Mouse (Mus musculus): ENCODE data around the gene Creb3l1.

The Creb3l1 gene

GRCm38 (mm10) chr2:92024274-92024672 lies at the start of gene Creb3l1:
TSS of gene Creb3l1 (minus strand) at chr2:92024502.
- DNase-seq = peak; percentile 87 to 90

DNA sequence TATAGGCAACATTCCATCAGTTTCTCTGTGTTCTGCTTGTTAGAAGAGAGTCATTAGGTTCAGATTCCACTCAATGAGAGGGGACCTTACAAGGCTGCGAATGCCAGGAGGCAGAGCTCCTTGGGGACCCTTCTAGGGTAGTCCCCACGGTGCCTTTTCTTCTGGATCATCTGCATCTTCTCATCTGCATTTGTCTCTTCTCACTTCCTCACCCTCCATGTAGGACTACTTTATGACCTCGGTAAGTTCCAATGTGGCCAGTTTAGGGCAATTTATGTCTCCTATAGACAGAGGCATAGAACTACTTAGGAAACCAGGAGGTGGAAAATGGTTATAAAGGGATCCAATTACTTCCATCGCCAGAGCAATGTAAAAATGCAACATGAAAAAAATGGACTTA lies 46.8 kb upstream of the Creb3l1 start:
- DNase-seq = no peak

DNA sequence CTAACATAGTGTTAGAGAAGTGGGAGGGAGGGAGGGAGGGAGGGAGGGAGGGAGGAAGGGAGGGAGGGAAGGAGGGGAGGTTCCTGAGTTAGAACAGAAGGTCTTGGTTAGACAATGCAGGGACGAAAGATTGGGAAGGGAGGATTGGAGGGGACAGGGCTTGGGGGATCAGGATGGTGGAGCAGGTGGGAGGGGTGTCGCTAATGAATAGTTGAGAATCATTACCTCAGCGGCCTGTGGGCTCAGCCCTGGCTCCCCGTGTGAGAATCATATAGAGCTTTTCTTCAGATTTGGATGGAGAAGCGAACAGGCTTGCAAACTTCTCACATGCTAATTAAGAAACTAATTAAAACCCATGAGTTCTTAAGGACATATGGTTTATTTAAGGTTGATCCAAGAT lies 45.3 kb upstream of the Creb3l1 start:
- DNase-seq = no peak

GRCm38 (mm10) chr2:92067600-92067999 lies 43.3 kb upstream of the Creb3l1 start:
- no peak for DNase-seq

DNA sequence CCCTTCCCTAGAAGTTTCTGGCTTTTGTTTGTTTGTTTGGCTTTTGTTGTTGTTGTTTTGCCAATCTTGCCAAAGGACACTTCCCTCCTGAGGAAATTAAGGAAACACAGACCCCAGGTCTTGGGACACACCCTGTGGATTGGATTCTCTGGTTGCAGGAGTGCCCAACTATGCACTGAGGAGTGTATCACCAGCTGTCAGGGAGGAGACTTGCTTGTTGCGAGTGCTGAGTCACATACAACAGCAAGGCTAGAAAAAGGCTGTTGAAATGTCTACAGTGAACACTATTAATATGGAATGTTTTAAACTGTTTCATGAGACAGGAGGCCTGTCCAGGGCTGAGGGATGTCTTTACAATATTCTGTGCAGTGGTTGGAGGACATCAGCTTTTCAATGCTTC lies 42.6 kb upstream of the Creb3l1 start:
- DNase-seq = no peak

- DNase-seq = no peak
Measured at GRCm38 (mm10) chr2:92065938-92066337, 41.6 kb upstream of the Creb3l1 start.

- peak in 1 of 2 experiments; percentile 45 for DNase-seq
Measured at GRCm38 (mm10) chr2:92065269-92065888, 41.1 kb upstream of the Creb3l1 start.

- DNase-seq = peak; percentile 43 to 56
Measured at GRCm38 (mm10) chr2:92063106-92063505, 38.8 kb upstream of the Creb3l1 start.

- no peak for DNase-seq
Measured at GRCm38 (mm10) chr2:92061337-92061736, 37.0 kb upstream of the Creb3l1 start.

DNA sequence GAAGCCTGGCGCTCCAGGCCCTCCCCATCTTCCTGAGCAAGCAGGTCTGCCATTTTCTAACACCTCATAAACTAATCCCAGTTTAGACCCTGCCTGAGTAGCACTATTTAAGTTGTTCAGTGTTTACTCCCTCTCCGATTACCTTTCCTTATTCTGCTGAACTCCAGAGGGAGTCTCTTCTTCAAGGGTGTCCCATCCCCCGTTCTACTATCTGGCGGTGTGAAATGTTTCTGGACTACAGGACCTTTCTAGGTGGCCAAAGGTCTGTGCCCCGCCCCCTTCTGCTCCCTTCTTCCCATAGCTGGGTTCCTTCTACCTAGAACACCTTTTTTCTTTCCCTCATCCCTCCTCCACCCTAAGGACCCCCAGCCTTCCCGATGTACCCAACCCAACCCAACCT lies 36.0 kb upstream of the Creb3l1 start:
- peak; percentile 73 to 76 for DNase-seq

GRCm38 (mm10) chr2:92059481-92060220 lies 35.3 kb upstream of the Creb3l1 start:
- DNase-seq = peak; percentile 42 to 72

DNA sequence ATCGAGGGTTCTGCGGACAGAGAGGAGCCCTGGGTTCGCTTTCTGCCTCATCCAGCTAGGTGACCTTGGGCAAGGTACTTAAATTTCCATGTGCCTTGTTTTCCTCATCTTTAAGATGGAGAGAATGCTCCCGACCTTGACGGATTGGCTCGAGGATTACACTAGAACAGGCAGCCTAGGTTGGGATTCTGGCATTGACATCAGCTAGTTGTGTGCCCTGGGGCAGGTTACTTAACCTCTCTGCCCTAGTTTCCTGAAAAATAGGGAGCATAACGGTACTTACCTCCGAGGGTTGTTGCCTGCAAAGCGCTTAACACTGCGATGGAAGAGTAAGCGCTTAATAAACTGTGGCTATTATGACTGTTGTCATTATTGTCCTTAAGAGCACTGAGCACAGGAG lies 34.6 kb upstream of the Creb3l1 start:
- DNase-seq = peak in 1 of 2 experiments; percentile 33

DNA sequence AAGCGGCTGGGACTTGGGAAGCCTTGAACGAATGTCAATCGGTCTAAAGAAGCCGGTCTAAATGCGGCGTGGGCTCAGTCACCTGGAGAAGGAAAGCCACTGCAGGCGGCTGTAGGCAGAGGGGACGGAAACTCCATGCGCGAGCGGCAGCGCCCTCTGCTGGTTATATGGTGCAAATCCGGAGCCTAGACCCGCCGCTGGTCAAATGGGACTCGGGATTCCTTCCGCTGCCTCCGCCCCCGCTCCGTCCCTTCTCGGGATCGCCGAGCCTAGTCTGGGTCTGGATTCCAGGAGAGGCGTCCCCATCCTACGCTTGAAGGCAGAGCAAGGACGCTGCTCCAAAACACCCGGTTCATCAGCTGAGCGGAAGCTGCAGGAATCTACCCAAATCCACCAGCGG lies 34.2 kb upstream of the Creb3l1 start:
- peak; percentile 91 to 92 for DNase-seq

- DNase-seq = no peak
Measured at GRCm38 (mm10) chr2:92056760-92057159, 32.5 kb upstream of the Creb3l1 start.

DNA sequence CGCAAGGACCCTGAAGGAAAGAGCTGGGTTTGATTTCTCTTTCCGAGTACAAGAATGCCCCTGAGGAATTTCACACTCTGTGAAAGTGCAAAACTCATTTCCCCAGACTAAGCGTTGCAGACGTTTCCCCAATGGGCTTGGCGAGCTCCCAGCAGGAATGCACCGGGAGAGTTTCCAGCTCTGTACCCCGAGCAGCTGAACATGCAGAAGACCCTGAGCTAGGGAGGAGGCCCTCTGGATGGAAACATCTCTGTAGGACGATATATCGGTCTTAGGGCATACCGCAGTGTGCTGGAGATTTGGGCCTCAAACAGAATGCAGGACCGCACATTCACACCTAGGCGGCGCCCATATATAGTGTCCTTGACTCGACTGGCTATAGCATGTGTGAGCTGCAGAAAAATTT lies 31.5 kb upstream of the Creb3l1 start:
- DNase-seq = peak; percentile 68

- DNase-seq = peak; percentile 91 to 94
Measured at GRCm38 (mm10) chr2:92055101-92055813, 31.0 kb upstream of the Creb3l1 start.

- no peak for DNase-seq
Measured at GRCm38 (mm10) chr2:92052754-92053153, 28.5 kb upstream of the Creb3l1 start.

DNA sequence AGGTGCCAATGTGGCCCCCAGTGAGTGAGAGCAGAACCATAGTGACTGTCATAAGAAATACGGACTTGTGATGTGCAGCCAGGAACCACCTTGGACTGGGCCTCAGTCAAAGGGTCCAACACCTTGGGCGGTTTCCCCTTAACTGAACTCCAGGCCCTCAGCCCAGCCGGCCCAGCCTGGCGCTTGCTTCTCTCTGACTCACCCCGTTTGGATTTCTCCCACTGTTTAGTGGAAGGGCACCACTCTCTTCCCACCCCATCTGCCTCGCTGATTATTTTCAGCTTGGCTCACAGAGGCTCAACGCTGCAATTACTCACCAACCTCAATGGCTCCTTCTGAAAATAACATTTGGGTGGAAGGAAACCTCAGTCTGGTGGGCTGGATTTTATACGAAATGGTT lies 27.9 kb upstream of the Creb3l1 start:
- DNase-seq = no peak

DNA sequence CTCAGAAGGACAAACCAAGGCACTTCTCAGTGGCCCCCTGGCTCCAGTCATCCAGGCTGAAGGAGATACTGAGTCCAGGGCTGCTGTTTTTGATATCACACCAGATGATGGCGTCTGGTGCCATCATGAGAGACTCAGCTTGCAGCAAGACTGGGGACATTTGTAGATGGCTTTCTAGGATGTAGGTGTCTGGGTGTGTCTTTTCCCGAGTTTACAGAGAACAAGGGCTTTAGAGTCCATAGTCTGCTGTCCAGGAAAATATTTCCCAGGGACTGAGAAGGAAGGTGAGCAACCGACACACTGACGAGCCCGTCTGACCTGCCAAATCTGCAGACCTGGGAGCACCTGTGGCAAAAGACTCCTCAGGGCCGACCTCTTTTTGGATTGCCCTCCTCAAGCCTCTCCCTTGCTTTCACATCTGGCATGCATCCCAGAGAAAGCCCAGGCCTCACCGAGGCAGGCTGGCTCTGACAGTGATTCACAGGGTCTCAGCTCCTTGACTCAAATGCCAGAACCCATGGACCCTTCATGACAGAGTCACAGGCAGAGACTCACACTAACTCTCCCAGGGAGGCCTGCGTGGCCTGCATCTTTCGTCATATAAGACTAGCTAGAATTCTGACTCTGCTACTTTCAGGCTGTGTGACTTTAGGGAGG lies 23.9 kb upstream of the Creb3l1 start:
- no peak for DNase-seq

- DNase-seq = no peak
Measured at GRCm38 (mm10) chr2:92047601-92048000, 23.3 kb upstream of the Creb3l1 start.

DNA sequence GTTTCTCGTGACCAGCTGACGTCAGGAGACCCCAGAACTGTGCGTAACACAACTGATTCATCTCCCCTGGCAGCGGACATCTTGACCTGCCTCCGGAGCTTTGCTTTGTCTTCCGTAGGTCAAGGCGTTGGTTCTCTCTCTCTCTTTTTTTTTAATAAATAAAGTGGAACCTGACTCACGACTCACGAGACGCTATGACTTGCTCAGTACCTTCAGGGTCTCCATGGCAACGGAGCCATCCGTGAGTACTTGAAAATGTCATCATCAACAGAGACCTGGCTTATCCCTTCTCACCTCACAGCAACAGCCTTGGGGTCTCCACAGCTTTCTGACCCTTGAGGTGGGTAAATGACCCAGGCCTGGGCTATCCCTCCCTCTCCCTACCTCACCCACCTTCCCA lies 19.0 kb upstream of the Creb3l1 start:
- DNase-seq = no peak

- DNase-seq = no peak
Measured at GRCm38 (mm10) chr2:92041538-92041937, 17.2 kb upstream of the Creb3l1 start.

DNA sequence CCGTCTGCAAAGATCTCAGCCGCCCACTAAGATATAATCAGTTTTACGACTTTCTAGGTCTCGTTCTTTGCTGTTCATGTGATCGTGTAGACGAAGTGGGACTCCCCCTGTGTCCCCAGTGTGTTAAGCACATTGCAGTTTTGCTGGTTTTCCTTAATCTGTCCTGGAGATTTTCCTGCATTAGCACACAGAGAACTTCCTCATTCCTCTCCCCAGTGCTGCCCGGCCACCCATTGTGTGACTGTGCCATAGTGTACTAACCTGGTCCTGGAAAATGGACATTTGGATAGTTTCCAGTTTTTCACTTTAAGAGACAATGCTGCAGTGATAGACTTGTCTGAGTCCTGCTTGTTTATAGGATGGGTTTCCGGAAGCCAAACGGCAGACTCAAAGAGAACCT lies 10.0 kb upstream of the Creb3l1 start:
- no peak for DNase-seq
